Mouse (Mus musculus) CH12.LX (cell line): Measurements from ENCODE around the gene 1190005I06Rik. TPM values are rescaled to one million over a fixed set of nuclear protein-coding genes. Genes with fewer than 3 reads are reported as not detected.
"Not testable (repeated sequence)": the region's sequence is repeated elsewhere in the genome, so short reads cannot be mapped to it uniquely, and the experiment has no call there.

ENCODE experiments used
- DNase-seq: peaks from one replicate; pipeline ENCODE4 v3.0.0-alpha.2; 2013; ENCODE audit errors: extremely low read depth
- H3K27ac ChIP-seq: 2 replicates; pipeline ENCODE4 v1.5.1; 2012; ENCODE audit warnings: low read depth, mild to moderate bottlenecking, control low read depth, moderate library complexity; ENCODE audit not compliant: insufficient read depth
- H3K27me3 ChIP-seq: replicated peaks from 2 replicates; pipeline ENCODE3; 2012; ENCODE audit warnings: inconsistent platforms
- H3K36me3 ChIP-seq, 2 experiments: replicated peaks in 1 of 2; 2 replicates each; pipeline versions ENCODE3 to v1.6.1; 2012; ENCODE audit warnings: inconsistent platforms in 1 of 2, low read length in 1 of 2, mild to moderate bottlenecking in 1 of 2, mixed read lengths in 1 of 2, moderate library complexity in 1 of 2; ENCODE audit not compliant: control insufficient read depth in 1 of 2, insufficient read depth in 1 of 2
- H3K4me1 ChIP-seq, 2 experiments: 2 replicates each; pipeline ENCODE4 v1.6.1; 2012; ENCODE audit warnings: inconsistent platforms in 1 of 2, moderate library complexity in 1 of 2; ENCODE audit not compliant: insufficient read depth in 2 of 2, control insufficient read depth in 1 of 2
- H3K4me2 ChIP-seq: 2 replicates; pipeline ENCODE4 v1.6.1; 2012; ENCODE audit warnings: low read depth, mild to moderate bottlenecking, control low read depth; ENCODE audit not compliant: poor library complexity, insufficient read depth, severe bottlenecking
- H3K4me3 ChIP-seq, 3 experiments: fragments of 150-350 bp in 1 of 3; sonication (generic) in 1 of 3; replicated peaks in 1 of 3; 2 replicates each; pipeline versions ENCODE3 to v1.5.1; 2011 to 2012; ENCODE audit warnings: low read depth in 2 of 3, low read length in 2 of 3, mild to moderate bottlenecking in 2 of 3, moderate library complexity in 2 of 3, control low read depth in 1 of 3, improper control_type of control experiment in 1 of 3, inconsistent platforms in 1 of 3, mixed read lengths in 1 of 3; ENCODE audit not compliant: poor library complexity in 1 of 3
- H3K79me2 ChIP-seq: replicated peaks from 2 replicates; pipeline ENCODE4 v1.6.1; 2012; ENCODE audit warnings: mild to moderate bottlenecking, moderate library complexity; ENCODE audit not compliant: control insufficient read depth, poor library complexity, insufficient read depth, severe bottlenecking; ENCODE audit errors: extremely low read depth
- H3K9ac ChIP-seq: 2 replicates; pipeline ENCODE4 v1.6.1; 2012; ENCODE audit warnings: low read depth, mild to moderate bottlenecking, control low read depth, moderate library complexity; ENCODE audit not compliant: insufficient read depth
- H3K9me3 ChIP-seq: replicated peaks from 2 replicates; pipeline ENCODE3; 2012; ENCODE audit warnings: low read length, inconsistent platforms, mixed read lengths
- CHD1 ChIP-seq: IDR thresholded peaks from 2 replicates; pipeline ENCODE4 v1.6.1; 2012; ENCODE audit warnings: low read depth, low read length, improper control_type of control experiment, inconsistent platforms
- CTCF ChIP-seq, 2 experiments: IDR thresholded peaks in 1 of 2; conservative IDR thresholded peaks in 1 of 2; 2 replicates each; pipeline ENCODE4 v1.5.1; 2011 to 2012; ENCODE audit warnings: low read depth in 2 of 2, low read length in 2 of 2, improper control_type of control experiment in 1 of 2, inconsistent platforms in 1 of 2, mild to moderate bottlenecking in 1 of 2, moderate library complexity in 1 of 2
- ELF1 ChIP-seq: IDR thresholded peaks from 2 replicates; pipeline ENCODE4 v1.6.1; 2014; ENCODE audit warnings: low read depth, mild to moderate bottlenecking, inconsistent platforms, low read length, improper control_type of control experiment
- GABPA ChIP-seq: IDR thresholded peaks from 2 replicates; pipeline ENCODE4 v1.6.1; 2012; ENCODE audit warnings: low read depth, low read length, improper control_type of control experiment, inconsistent platforms; ENCODE audit not compliant: insufficient replicate concordance
- HCFC1 ChIP-seq: IDR thresholded peaks from 2 replicates; pipeline ENCODE4 v1.6.1; 2012; ENCODE audit warnings: low read depth, mild to moderate bottlenecking, inconsistent platforms, low read length, improper control_type of control experiment
- JUND ChIP-seq: conservative IDR thresholded peaks from 2 replicates; pipeline ENCODE4 v1.6.1; 2011; ENCODE audit warnings: low read depth, low read length, improper control_type of control experiment
- MAFK ChIP-seq: IDR thresholded peaks from 2 replicates; pipeline ENCODE4 v1.6.1; 2011; ENCODE audit warnings: low read length, improper control_type of control experiment; ENCODE audit not compliant: insufficient replicate concordance
- MAX ChIP-seq: IDR thresholded peaks from 2 replicates; pipeline ENCODE4 v1.6.1; 2011; ENCODE audit warnings: low read length, improper control_type of control experiment
- MYC ChIP-seq: IDR thresholded peaks from 2 replicates; pipeline ENCODE4 v1.6.1; 2011; ENCODE audit warnings: low read depth, mild to moderate bottlenecking, improper control_type of control experiment, low read length
- NELFE ChIP-seq: IDR thresholded peaks from 2 replicates; pipeline ENCODE4 v1.6.1; 2011; ENCODE audit warnings: low read depth, low read length, improper control_type of control experiment
- NRF1 ChIP-seq: IDR thresholded peaks from 2 replicates; pipeline ENCODE4 v1.6.1; 2014; ENCODE audit warnings: low read depth, mild to moderate bottlenecking, inconsistent platforms, low read length, improper control_type of control experiment, moderate library complexity
- POLR2AphosphoS2 ChIP-seq: IDR thresholded peaks from 2 replicates; pipeline ENCODE4 v1.6.1; 2011; ENCODE audit warnings: low read depth, low read length, improper control_type of control experiment
- RAD21 ChIP-seq: IDR thresholded peaks from 2 replicates; pipeline ENCODE4 v1.6.1; 2011; ENCODE audit warnings: low read depth, mild to moderate bottlenecking, low read length, improper control_type of control experiment, moderate library complexity
- SIN3A ChIP-seq: IDR thresholded peaks from 2 replicates; pipeline ENCODE4 v1.6.1; 2012; ENCODE audit warnings: low read length, improper control_type of control experiment, inconsistent platforms
- SMC3 ChIP-seq: IDR thresholded peaks from 2 replicates; pipeline ENCODE4 v1.6.1; 2011; ENCODE audit warnings: low read depth, low read length, improper control_type of control experiment
- TBP ChIP-seq: conservative IDR thresholded peaks from 2 replicates; pipeline ENCODE4 v1.6.1; 2011; ENCODE audit warnings: low read depth, low read length, improper control_type of control experiment
- UBTF ChIP-seq: IDR thresholded peaks from 2 replicates; pipeline ENCODE4 v1.6.1; 2012; ENCODE audit warnings: low read depth, mild to moderate bottlenecking, inconsistent platforms, low read length, improper control_type of control experiment, moderate library complexity
- USF1 ChIP-seq: IDR thresholded peaks from 2 replicates; pipeline ENCODE4 v1.6.1; 2014; ENCODE audit warnings: low read depth, mild to moderate bottlenecking, inconsistent platforms, low read length, improper control_type of control experiment
- ZC3H11A ChIP-seq: IDR thresholded peaks from 2 replicates; pipeline ENCODE4 v1.6.1; 2012; ENCODE audit warnings: low read depth, mild to moderate bottlenecking, inconsistent platforms, low read length, improper control_type of control experiment
- ZMIZ1 ChIP-seq: IDR thresholded peaks from 2 replicates; pipeline ENCODE4 v1.6.1; 2012; ENCODE audit warnings: low read depth, mild to moderate bottlenecking, inconsistent platforms, low read length, improper control_type of control experiment
- ZNF384 ChIP-seq: IDR thresholded peaks from 2 replicates; pipeline ENCODE4 v1.6.1; 2012; ENCODE audit warnings: low read depth, low read length, improper control_type of control experiment, inconsistent platforms
- dilution Hi-C: fragments of 300-500 bp; cut with MboI; formaldehyde crosslinking; loops from 2 replicates; pipeline ENCODE4 v1.14.3; 2020; ENCODE audit warnings: low sequenced_read_pairs; ENCODE audit not compliant: extremely low pct_unique_long_range_greater_than_20kb, extremely low pct_ligation_motif_present
- in situ Hi-C: fragments of 300-500 bp; cut with MboI; formaldehyde crosslinking; loops from 3 replicates; pipeline ENCODE4 v1.14.3; 2019; ENCODE audit warnings: low sequenced_read_pairs, low pct_ligation_motif_present, low pct_unique_long_range_greater_than_20kb, mixed read lengths
- polyA plus RNA-seq: library from polyadenylated mRNA; unstranded; fragments of >175 nt; gene quantifications from 2 replicates; pipeline ENCODE4 v1.2.1, GENCODE M21; 2012; ENCODE audit warnings: low read depth; ENCODE audit not compliant: insufficient read length
- total RNA-seq, 2 experiments: library from RNA; depleted of rRNA; stranded (reverse); fragments of 300-350 nt in 1 of 2; fragments of >200 nt in 1 of 2; gene quantifications; 2 replicates each; pipeline ENCODE4 v1.2.3; 2012 to 2014

The 1190005I06Rik gene
- total and polyA plus RNA-seq, 3 experiments, result 0.36 to 0.85 TPM; not detected in 1

- Histone ChIP-seq H3K36me3 (peaks cover 0 to 4% of the 10 kb centered on the region in 2 experiments), H3K4me1 (peaks cover 24 to 55% of the 10 kb centered on the region in 2 experiments), H3K9ac (no peak overlapping the region), H3K27me3 (no peaks in the 10 kb centered on the region), H3K79me2 (no peaks in the 10 kb centered on the region), H3K4me2 (no peak overlapping the region), H3K9me3 (no peaks in the 10 kb centered on the region), H3K4me3 (no peak overlapping the region), H3K27ac (no peak overlapping the region)
- TF ChIP-seq USF1, result no peak
- no peak for TF ChIP-seq TBP
- TF ChIP-seq MAX, result peak; percentile 38; the same call in 1 of the 2 replicates
- TF ChIP-seq ELF1, result no peak
- TF ChIP-seq CTCF (conservative IDR thresholded peaks at IDR 0.05 in 1 of 2, IDR thresholded peaks at IDR 0.05 in 1 of 2; ENCODE audit: low read depth in 2 of 2, low read length in 2 of 2), result no peak
- TF ChIP-seq UBTF, result no peak
- TF ChIP-seq SIN3A, result no peak
- TF ChIP-seq POLR2AphosphoS2, result no peak
- no peak for TF ChIP-seq ZMIZ1
- no peak for TF ChIP-seq NELFE
- no peak for TF ChIP-seq HCFC1
- no peak for TF ChIP-seq GABPA
- 0 out of 2 replicates have a peak, but pooled peaks have one; percentile 23 for TF ChIP-seq MYC
- no peak for TF ChIP-seq NRF1
- no peak for TF ChIP-seq CHD1
- no peak for TF ChIP-seq JUND
- TF ChIP-seq MAFK, result no peak
- DNase-seq, result no peak
- in situ Hi-C loops, result loop anchor here (5.0 kb wide), 1 partner anchor 111 kb away; no protein-coding TSS in a partner anchor
- dilution Hi-C loops, result no loop called here
These were observed 33.7 kb upstream of the 1190005I06Rik start for GRCm38 (mm10) chr8:120681113-120681512.

GRCm38 (mm10) chr8:120680405-120680804 is 33.0 kb upstream of the 1190005I06Rik start:
- H3K27me3 ChIP-seq, H3K4me3 ChIP-seq, dilution Hi-C loops, H3K27ac ChIP-seq, H3K9me3 ChIP-seq, H3K4me2 ChIP-seq, H3K9ac ChIP-seq, H3K79me2 ChIP-seq: not testable (repeated sequence)
- peaks cover 0 to 10% of the 10 kb centered on the region in 2 experiments for H3K36me3 ChIP-seq
- DNase-seq, result peak; percentile 43
- TF ChIP-seq CTCF (conservative IDR thresholded peaks at IDR 0.05 in 1 of 2, IDR thresholded peaks at IDR 0.05 in 1 of 2; ENCODE audit: low read depth in 2 of 2, low read length in 2 of 2) (peak; percentile 12 to 90; a peak in 2 of 4 replicates), RAD21 (peak; percentile 86), ZC3H11A (peak; percentile 97), ZNF384 (peak; percentile 59), SMC3 (peak; percentile 97)
- H3K4me1 ChIP-seq, result peaks cover 24 to 47% of the 10 kb centered on the region in 2 experiments
- in situ Hi-C loops, result loop anchor here (5.0 kb wide), 1 partner anchor 112 kb away; no protein-coding TSS in a partner anchor
